Mouse (Mus musculus) limb, embryonic 10.5 days (tissue): ENCODE results near the gene Chadl. TPM values are rescaled to one million over a fixed set of nuclear protein-coding genes. Genes with fewer than 3 reads are reported as not detected.
A peak's percentile ranks its signal among the peaks of the same experiment; 100 is the strongest.
"Not testable (repeated sequence)": the region's sequence is repeated elsewhere in the genome, so short reads cannot be mapped to it uniquely, and the experiment has no call there.

Experiments
- DNase-seq: peaks from one replicate; pipeline ENCODE4 v3.0.0-alpha.2; 2017; ENCODE audit warnings: low spot score
- H3K27ac ChIP-seq: fragments of 300-500 bp; sonication (generic); 2 replicates; pipeline ENCODE4 v1.5.1; 2016; ENCODE audit warnings: mild to moderate bottlenecking
- H3K27me3 ChIP-seq: fragments of 300-500 bp; sonication (generic); 2 replicates; pipeline ENCODE4 v1.6.1; 2016; ENCODE audit warnings: low read depth, mild to moderate bottlenecking; ENCODE audit not compliant: poor library complexity, severe bottlenecking
- H3K36me3 ChIP-seq: fragments of 300-500 bp; sonication (generic); 2 replicates; pipeline ENCODE4 v1.6.1; 2016; ENCODE audit warnings: mild to moderate bottlenecking, moderate library complexity
- H3K4me1 ChIP-seq: fragments of 300-500 bp; sonication (generic); 2 replicates; pipeline ENCODE4 v1.6.1; 2016
- H3K4me3 ChIP-seq: fragments of 300-500 bp; sonication (generic); 2 replicates; pipeline ENCODE4 v1.5.1; 2016; ENCODE audit warnings: mild to moderate bottlenecking, moderate library complexity
- H3K9me3 ChIP-seq: fragments of 300-500 bp; sonication (generic); replicated peaks from 2 replicates; pipeline ENCODE4 v1.6.1; 2016; ENCODE audit warnings: mild to moderate bottlenecking
- WGBS: fragments of 180-500 bp; shearing (Covaris S2); methylation state at CpG from one replicate; pipeline ENCODE4 v1.1.7; 2016; 5-methylcytosine and 5-hydroxymethylcytosine counted together
- polyA plus RNA-seq: library from polyadenylated mRNA; unstranded; fragments of >200 nt; fragmentation: Nextera tagmentation; extraction: Ambion mirVana; gene quantifications from 2 replicates; pipeline ENCODE4 v1.2.1, GENCODE M21; 2016

Chadl gene
- polyA plus RNA-seq, 1 experiment from 2014 or later = 2.4 TPM

- no peaks in the 10 kb centered on the region for H3K9me3 ChIP-seq
- no peaks in the 10 kb centered on the region for H3K27me3 ChIP-seq
- WGBS = 90% methylated on average over 9 of the region's 9 CpGs
- H3K4me1 ChIP-seq = no peaks in the 10 kb centered on the region
- DNase-seq = no peak
- H3K27ac ChIP-seq = no peak overlapping the region
- H3K4me3 ChIP-seq = no peak overlapping the region
- peaks cover 95% of the 10 kb centered on the region for H3K36me3 ChIP-seq
Observed at GRCm38 (mm10) chr15:81718336-81719138, 21.4 kb upstream of the Chadl start.

- 94% methylated on average over 6 of the region's 6 CpGs for WGBS
- Histone ChIP-seq H3K4me1 (no peaks in the 10 kb centered on the region), H3K36me3 (peaks cover 94% of the 10 kb centered on the region), H3K4me3 (no peak overlapping the region), H3K9me3 (no peaks in the 10 kb centered on the region), H3K27ac (no peak overlapping the region), H3K27me3 (no peaks in the 10 kb centered on the region)
- DNase-seq = no peak
Observed at GRCm38 (mm10) chr15:81713742-81714141, 16.7 kb upstream of the Chadl start.

GRCm38 (mm10) chr15:81710801-81711200 is 13.7 kb upstream of the Chadl start:
- H3K36me3 ChIP-seq = peaks cover 94% of the 10 kb centered on the region
- no peak overlapping the region for H3K27ac ChIP-seq

GRCm38 (mm10) chr15:81709686-81710085 is 12.6 kb upstream of the Chadl start:
- Histone ChIP-seq H3K27ac (no peak overlapping the region), H3K27me3 (no peaks in the 10 kb centered on the region), H3K4me3 (no peak overlapping the region), H3K4me1 (no peaks in the 10 kb centered on the region), H3K9me3 (no peaks in the 10 kb centered on the region), H3K36me3 (peaks cover 94% of the 10 kb centered on the region)
- WGBS = 100% methylated on average over 1 of the region's 1 CpGs
- no peak for DNase-seq

More at GRCm38 (mm10) chr15:81710801-81711200, 13.7 kb upstream of the Chadl start:
- Histone ChIP-seq H3K27me3 (no peaks in the 10 kb centered on the region), H3K4me3 (no peak overlapping the region), H3K4me1 (no peaks in the 10 kb centered on the region), H3K9me3 (no peaks in the 10 kb centered on the region)
- DNase-seq = no peak
- WGBS = 87% methylated on average over 4 of the region's 4 CpGs

- Histone ChIP-seq H3K27me3 (no peaks in the 10 kb centered on the region), H3K9me3 (no peaks in the 10 kb centered on the region), H3K4me1 (no peaks in the 10 kb centered on the region), H3K36me3 (peaks cover 99% of the 10 kb centered on the region), H3K4me3 (no peak overlapping the region), H3K27ac (no peak overlapping the region)
- 96% methylated on average over 11 of the region's 11 CpGs for WGBS
- DNase-seq = no peak
Observed at GRCm38 (mm10) chr15:81708991-81709390, 11.9 kb upstream of the Chadl start.

GRCm38 (mm10) chr15:81703094-81703489 is 6.0 kb upstream of the Chadl start:
- Histone ChIP-seq H3K4me3 (no peak overlapping the region), H3K9me3 (no peaks in the 10 kb centered on the region), H3K27me3 (no peaks in the 10 kb centered on the region), H3K27ac (no peak overlapping the region), H3K36me3 (peaks cover 63% of the 10 kb centered on the region), H3K4me1 (no peaks in the 10 kb centered on the region)
- DNase-seq = no peak
- WGBS = 91% methylated on average over 3 of the region's 3 CpGs

GRCm38 (mm10) chr15:81702306-81703093 is 5.4 kb upstream of the Chadl start:
- H3K4me1 ChIP-seq = no peaks in the 10 kb centered on the region
- H3K27me3 ChIP-seq = peaks cover under 1% of the 10 kb centered on the region; the same call in 1 of the 2 replicates
- no peak for DNase-seq
- WGBS = 93% methylated on average over 13 of the region's 13 CpGs
- no peak overlapping the region for H3K27ac ChIP-seq
- no peaks in the 10 kb centered on the region for H3K9me3 ChIP-seq
- no peak overlapping the region for H3K4me3 ChIP-seq
- H3K36me3 ChIP-seq = peaks cover 57% of the 10 kb centered on the region

GRCm38 (mm10) chr15:81701350-81701749 is 4.3 kb upstream of the Chadl start:
- 80% methylated on average over 4 of the region's 4 CpGs for WGBS
- DNase-seq, H3K27ac ChIP-seq, H3K4me1 ChIP-seq, H3K9me3 ChIP-seq, H3K4me3 ChIP-seq: not testable (repeated sequence)
- Histone ChIP-seq H3K36me3 (peaks cover 45% of the 10 kb centered on the region), H3K27me3 (peaks cover 12% of the 10 kb centered on the region)

- Histone ChIP-seq H3K36me3 (peaks cover 38% of the 10 kb centered on the region), H3K4me1 (peaks cover 6% of the 10 kb centered on the region; the same call in 1 of the 2 replicates), H3K27ac (no peak overlapping the region), H3K9me3 (no peaks in the 10 kb centered on the region), H3K27me3 (peaks cover 20% of the 10 kb centered on the region), H3K4me3 (no peak overlapping the region)
- 79% methylated on average over 8 of the region's 8 CpGs for WGBS
- DNase-seq = no peak
Observed at GRCm38 (mm10) chr15:81700601-81701000, 3.5 kb upstream of the Chadl start.

- H3K9me3 ChIP-seq = no peaks in the 10 kb centered on the region
- H3K27ac ChIP-seq = no peak overlapping the region
- DNase-seq = no peak
- H3K4me3 ChIP-seq = no peak overlapping the region
- H3K27me3 ChIP-seq = peaks cover 24% of the 10 kb centered on the region
- H3K36me3 ChIP-seq = peaks cover 33% of the 10 kb centered on the region
- peaks cover 6% of the 10 kb centered on the region; the same call in 1 of the 2 replicates for H3K4me1 ChIP-seq
- WGBS = 81% methylated on average over 2 of the region's 2 CpGs
Observed at GRCm38 (mm10) chr15:81700161-81700560, 3.1 kb upstream of the Chadl start.

- H3K4me3 ChIP-seq = no peak overlapping the region
- peaks cover 22% of the 10 kb centered on the region for H3K4me1 ChIP-seq
- no peak overlapping the region for H3K27ac ChIP-seq
- no peak for DNase-seq
- no peaks in the 10 kb centered on the region for H3K9me3 ChIP-seq
- peaks cover 17% of the 10 kb centered on the region for H3K36me3 ChIP-seq
- WGBS = 81% methylated on average over 2 of the region's 2 CpGs
- H3K27me3 ChIP-seq = peaks cover 40% of the 10 kb centered on the region
Observed at GRCm38 (mm10) chr15:81698532-81698931, 1.4 kb upstream of the Chadl start.

- H3K36me3 ChIP-seq = peaks cover 10% of the 10 kb centered on the region
- H3K4me3 ChIP-seq = no peak overlapping the region
- H3K9me3 ChIP-seq = no peaks in the 10 kb centered on the region
- WGBS = 52% methylated on average over 3 of the region's 3 CpGs
- DNase-seq = no peak
- H3K4me1 ChIP-seq = peaks cover 29% of the 10 kb centered on the region
- no peak overlapping the region for H3K27ac ChIP-seq
- H3K27me3 ChIP-seq = peaks cover 47% of the 10 kb centered on the region
Observed at GRCm38 (mm10) chr15:81697847-81698246, 760 bp upstream of the Chadl start.

GRCm38 (mm10) chr15:81694891-81695290 is 2.2 kb downstream of the Chadl start:
- no peak for DNase-seq
- Histone ChIP-seq H3K36me3 (no peaks in the 10 kb centered on the region), H3K4me1 (peaks cover 30% of the 10 kb centered on the region), H3K27ac (peak overlapping the region; percentile 86), H3K9me3 (no peaks in the 10 kb centered on the region), H3K4me3 (peak overlapping the region; percentile 68), H3K27me3 (peaks cover 63% of the 10 kb centered on the region)
- WGBS = 25% methylated on average over 19 of the region's 19 CpGs
